Mouse (Mus musculus) c-Kit-positive CD71-negative TER-119-negative erythroid progenitor cells, embryonic 14.5 days (primary cell): ENCODE results near the gene Alpl.

Source experiments
- DNase-seq: peaks from one replicate; pipeline ENCODE4 v3.0.0-alpha.2; 2013; ENCODE audit warnings: low read depth

Alpl gene

DNA sequence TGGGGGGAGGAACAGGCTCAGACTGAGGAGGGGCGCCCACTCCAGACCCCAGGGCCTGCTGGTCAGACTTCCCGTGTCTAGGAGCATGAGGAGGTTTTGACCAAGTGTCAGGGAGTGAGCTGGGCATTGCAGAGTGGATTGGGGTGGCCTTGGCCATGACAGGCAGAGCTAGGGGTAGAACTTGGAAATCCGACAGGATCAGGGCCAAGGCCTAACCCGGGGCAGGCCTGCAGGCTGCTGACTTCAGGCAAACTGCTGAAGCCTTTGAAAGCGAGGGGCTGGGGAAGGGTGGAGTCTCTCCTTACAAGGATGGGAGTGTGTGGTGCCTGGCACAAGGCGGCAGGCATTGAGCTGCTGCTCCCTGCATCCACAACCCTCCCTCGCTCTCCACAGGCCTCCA lies 79.2 kb downstream of the Alpl start:
- no peak for DNase-seq

DNA sequence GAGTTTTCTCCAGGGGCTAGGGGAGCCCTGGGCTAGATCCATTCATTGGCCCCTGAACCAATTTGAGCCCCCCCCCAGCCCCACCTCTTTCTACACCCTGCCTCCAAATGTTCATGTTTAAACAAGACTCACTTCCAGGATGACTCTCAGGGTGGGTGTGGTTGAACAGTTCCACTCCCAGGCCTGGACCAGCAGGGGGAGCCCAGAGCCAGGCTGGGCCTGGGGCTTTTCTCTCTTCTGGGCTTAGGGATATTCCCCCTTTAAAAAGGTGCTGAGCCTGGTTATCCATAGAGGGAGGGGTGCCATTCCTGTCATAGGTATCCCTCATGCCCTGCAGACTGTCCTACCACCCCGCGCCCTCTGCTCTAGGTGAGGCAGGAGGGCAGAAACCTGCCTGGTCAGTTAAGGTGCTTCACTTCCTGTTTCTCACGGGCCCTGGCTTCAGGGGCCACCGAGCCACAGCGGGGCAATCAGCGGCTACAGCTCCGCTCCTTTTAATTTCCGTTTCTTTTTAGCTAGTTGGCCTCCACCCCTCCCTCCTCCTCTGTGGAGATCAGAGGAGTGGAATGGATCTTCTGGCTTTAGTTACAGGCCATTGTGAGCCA lies 82.1 kb downstream of the Alpl start:
- DNase-seq, result no peak

DNA sequence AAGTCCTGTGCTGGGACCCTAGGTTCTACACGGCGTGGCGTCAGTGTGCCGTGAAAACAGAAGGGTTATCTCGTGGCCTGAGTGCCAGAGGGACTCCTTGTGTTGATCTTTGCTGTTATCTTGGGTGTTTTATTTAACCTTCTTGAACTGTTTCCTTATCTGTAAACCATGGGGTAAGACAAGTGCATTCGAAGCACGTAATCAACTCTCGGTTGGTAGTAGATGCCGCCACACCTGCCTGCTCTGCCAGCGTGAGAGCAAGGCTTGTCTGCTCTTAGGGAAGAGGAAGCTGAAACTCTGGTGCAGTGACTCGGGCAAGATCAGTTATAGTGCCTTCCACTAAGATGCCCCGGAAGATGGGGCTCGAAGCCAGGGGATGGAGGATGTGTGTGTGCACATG lies 83.2 kb downstream of the Alpl start:
- no peak for DNase-seq

DNA sequence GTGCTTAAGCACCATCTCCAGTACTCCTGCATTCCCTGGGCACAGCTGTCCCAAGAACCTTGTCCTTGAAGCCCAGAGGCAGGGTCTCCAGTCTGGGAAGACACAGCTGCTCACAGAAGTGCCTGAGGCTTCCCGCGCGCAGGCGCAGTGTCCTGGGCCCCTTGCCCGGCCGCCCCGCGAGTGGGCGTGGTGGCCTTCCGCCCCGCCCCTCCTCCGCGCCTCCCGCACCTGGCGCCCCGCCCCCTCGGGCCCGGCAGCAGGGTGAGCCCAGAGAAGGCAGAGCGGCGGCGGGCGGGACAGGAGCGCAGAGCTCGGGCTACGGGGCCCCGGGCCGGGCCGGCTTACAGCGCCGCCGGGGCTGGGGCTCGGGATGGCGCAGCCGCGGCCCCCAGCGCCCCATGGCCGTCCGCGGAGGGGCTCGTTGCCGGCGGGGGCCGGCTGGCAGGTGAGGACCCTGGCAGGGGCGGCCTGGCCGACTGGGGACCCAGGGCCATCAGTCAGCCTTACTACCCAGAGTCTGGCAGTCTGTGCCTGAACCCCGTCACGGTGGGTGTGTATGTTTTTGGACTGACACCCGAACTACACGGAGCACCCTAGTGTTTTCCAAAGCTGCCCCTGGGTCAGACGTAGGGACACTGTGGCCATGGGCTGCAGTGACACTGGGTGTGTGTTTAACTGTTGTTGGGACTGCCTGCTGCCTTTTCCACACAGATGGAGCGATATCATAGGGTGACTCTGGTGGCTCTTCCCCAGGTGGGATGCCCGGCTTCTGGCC lies 88.8 kb downstream of the Alpl start:
- DNase-seq, result peak; percentile 62

DNA sequence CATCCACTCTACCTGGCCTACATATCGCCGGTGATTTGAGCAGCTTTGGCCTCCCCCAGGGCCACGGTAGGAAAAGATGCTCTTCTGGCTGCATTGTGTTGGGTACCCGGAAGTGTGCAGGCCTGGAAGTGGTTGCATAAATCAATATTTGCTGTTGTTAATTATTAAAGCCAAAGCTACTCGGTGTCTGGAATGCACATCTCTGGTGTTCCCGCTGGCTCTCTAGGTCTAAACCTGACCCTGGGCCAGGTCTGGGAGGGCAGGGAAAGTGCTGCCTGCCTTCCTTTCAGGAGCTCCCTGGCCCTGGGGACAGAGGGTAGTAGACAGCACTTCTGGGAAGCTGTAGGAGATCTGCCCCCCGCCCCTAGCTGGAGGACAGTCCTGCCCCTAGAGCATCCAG lies 89.7 kb downstream of the Alpl start:
- no peak for DNase-seq

DNA sequence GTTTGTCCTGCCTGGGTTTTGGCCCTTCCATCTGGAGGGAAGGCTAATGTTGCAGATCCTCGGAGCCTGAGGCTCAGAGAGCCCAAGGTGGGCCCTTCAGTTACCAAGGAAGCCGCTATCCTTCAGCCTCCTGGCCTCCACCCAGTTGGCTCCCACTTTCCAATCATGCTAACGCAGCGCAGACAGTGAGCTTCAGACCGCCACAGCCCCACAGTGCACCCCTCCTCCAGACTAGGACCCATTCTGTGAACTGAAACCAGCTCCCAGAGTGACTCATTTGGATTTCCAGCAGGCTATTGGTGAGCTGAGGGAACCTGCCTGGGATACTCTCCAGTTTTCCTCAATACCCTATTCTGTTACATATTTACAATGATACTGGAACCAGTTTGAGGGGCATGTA lies 90.8 kb downstream of the Alpl start:
- DNase-seq, result no peak

DNA sequence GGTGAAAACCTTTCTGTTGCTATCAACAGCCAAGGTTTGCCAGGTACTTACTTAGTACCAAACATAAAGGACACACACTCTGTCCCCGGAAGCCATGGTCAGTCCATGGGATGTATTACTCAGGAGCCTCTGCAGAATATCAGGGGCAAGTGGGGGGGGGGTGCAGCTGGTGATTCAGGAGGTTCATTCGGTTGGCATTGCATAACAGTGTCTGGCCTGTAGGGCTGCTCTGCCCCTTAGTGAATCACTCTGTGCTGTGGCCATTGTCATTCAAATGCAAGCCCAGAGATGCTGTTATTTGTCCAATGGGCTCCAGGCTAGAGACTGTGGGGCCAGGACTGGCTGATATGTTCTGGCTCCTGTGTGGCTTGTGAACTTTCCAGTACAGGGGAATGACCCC lies 91.6 kb downstream of the Alpl start:
- no peak for DNase-seq

DNA sequence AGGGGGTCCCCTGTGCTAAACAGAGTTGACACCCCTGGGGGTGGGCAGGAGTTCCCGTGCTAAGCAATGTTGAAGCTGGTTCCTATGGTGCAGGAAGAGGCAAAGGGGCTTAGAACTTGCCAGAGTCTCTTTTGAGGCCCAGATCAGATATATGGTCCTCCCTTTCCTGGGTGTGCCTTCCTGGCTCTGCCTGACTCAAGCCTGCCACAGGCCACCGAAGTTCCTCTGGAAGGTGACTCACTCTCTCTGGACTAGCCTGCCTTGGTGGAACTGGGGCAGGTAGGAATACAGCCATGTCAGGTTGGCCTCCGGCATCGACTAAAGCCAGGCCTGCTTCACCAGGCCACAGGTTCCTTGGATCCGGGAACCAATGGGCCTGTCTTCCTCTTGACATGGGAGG lies 93.1 kb downstream of the Alpl start:
- no peak for DNase-seq

DNA sequence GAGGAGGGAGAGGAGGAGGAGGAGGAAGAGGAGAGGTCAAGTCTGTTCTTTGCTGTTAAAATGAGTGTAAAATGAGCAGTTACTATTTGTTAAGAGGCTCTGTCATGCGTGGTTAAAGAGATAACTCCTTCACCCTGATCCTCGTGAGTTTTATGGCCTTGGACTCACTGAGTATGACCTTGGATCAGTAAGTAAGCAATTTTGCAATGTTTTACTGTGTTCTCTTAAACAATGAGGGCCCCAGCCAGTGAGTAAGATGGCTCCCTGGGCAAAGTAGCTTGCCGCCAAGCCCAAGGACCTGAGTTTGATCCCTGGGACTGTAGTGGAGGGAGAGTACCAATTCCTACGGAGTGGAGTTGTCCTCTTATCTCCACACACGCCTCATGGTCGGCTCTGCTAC lies 95.2 kb downstream of the Alpl start:
- DNase-seq, result no peak

DNA sequence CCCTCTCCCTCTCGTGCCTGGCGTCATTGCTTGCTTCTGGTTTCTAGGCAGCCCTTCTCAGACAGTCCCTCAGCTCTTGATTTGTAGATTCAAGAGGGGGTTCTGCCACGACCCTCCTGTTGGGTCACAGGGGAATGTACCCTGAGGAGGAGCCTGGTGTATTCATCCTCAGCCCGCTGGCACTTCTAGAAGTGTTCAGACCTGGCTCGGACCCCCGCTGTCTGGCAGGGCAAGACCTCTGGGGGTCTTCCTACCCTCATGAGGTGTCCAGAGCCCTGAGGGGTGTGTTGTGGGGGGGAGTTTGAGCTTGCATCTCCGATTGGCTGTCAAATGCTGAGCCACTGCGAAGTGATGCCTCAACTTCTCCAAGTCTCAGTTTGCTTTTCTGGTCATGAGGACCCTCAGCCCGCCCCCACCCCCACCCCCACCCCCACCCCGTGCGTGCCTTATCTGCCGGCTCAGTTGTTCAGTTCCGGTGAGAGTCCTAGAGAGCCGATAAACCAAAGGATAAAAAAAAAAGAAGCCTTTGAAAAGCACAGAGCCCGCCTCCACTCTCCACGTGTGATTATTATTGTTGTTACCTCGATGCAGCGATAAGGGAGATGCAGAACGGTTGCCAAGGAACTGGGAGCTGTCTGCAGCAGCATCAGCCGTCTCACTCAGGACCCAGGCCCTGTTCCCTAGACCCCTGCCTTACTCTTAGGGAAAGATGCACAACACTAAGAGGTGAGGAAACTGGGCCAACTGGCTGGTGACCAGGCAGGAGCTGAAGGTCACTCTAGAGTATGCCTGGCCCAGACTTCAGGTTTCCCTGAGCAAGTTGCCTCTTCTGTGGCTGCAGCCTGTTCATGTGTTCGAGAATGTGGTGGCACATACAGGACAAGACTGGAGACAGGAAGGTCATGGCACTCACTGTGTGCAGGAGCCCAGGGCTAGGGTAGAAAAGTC lies 96.6 kb downstream of the Alpl start:
- no peak for DNase-seq

DNA sequence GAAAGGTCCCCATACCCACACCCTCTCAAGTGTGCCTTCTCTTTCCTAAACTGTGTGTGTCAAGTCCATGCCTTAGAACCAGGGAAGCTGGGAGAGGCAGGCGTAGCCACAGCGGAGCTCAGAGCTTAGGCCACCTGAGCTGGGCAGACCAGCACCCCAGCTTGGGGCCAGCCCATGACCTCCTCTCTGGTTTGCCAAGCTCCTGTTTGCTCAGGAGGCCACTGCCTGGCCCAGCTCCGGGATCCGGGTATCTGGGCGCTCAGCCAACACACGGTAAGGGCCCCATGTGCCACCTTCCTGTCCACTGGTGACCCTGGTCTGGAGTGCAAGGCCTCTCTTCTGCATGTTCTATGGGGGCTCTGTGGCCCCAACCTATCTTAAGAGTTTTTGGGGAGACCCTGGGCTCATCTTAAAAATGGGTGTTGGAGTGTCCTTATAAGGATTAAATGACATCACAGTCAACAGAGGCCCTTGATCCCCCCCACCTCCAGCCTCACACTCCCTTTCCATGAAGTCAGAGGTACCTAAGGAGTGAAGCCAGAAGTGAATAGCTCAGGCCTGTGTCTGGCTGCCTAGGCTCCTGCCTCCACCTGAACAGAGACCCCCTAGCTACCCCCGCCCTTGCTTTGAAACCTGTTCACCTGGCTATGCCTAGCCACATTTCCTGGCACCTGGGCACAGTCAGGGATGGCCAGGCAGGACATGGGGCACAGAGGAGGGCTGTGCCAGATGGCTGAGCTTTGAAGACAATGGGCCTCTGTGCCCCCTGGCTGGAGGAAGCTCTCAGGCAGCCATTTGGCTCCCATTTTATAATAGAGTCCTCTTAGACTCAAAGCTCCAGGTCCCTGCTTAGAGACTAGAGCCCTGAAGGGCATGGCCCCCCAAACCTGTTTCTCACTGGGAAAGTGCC lies 97.9 kb downstream of the Alpl start:
- no peak for DNase-seq

DNA sequence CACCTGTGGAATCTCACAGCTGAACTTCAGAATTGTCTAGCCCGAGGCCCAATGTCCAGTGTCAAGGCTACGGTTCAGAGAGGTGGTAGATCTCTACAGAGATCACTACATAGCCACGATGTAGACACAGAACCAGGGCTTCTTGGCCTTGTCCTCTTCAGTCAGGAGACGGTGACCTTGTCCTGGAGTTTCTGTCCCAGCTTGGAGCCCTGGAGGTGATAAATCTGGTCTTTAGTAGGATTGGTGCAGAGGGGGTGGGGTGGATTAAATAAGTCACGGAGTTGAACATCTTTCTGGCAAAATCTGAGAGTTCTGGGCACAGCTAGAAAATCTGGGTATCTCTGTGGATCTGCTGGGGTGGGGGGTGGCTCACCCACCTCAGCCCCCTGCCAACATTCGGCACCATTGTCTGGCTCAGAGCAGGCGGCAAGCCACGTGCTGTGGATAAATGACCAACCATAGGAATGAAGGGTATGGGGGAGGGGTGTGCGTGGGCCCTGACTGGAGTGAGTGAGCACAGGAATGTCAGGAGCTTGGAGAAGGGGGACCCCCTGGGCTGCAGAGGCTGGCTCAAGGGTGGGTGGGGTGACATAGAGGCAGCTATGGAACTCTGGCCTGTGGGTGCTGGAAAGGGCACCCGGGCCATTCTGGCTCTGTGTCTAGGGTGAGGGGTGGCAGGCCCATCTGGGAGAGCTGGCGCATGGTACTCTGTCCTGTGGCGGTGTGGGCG lies 98.9 kb downstream of the Alpl start:
- no peak for DNase-seq

DNA sequence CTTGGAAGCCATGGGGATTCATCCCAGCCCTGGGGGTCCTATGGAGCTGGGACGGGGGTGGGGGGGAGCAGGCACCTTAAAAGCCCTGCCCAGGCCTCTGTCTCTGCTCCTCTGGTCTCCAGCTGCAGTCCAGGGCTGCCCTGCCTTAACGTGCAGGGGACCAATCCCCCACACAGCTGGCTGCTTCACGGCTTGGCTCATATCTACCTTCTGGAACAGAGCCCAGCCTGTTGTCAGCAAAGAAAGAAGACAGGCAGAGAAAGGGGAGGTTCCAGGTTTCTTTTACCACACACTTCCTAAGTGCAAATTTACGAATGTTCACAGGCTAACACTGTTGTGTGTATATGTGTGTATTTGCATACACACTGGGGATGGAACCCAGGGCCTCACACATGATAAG lies 100.3 kb downstream of the Alpl start:
- no peak for DNase-seq

DNA sequence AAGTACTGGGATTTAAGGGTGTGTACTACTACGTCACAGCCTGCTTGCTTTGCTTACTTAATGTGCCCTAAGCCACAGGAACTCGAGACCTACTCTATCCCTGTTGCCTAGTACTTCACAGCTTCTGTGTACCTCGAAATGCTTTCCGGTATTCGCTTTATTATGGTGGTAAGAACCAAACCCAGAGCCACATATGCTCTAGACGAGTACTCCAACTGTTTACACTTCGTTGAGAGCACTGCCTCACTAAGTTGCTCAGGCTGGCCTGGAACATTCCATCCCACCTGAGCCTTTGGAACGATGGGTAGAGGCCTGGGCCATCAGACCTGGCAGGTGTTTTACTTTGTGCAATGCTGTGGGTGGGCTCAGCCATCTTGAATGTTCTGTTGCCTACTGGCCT lies 100.9 kb downstream of the Alpl start:
- DNase-seq, result no peak

DNA sequence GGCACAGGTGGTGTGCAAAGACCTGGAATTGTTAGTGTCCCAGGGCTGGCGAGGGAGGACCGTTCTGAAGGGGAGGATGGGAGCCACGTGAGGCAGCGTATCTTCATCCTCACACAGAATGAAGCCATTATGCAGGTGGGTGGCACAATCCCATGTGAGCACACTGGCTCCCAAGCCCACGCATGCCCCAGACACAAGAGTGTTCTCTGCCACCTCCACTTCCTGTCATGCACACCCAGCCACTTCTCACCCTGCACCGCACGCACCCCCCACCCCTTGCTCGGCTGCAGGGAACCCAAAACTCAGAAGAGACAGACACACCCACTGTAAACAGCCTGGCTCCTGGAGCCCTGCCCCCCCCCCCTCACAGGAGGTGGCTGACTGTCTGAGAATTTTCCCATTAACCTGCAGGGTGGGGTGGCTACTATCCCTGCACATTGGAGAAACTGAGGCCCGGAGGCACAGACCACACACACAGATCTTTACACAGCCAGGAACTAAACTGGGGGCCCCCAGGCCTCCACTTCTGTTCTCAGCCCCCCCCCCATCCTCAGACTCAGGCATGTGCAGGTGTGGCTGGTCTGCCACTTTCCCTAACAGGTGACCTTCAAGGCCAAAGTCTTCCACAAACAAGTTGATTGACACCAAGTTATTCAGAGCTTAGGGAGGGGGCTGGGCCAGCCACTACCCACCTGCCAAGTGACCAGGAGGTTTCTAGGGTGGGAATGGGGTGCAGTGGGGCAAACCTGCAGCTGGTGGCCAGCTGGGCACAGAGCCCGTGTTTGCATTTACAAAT lies 103.9 kb downstream of the Alpl start:
- DNase-seq, result no peak
